In genomic region chr12:32642493-32642892, GRCm38 (mm10) we compare ENCODE assay signal across 22 mouse cellular contexts.
DNase-seq lines count a peak whose midpoint lies in the region; ATAC-seq and TF ChIP-seq lines count a peak whose summit lies in the region.
"Had no signal": no experiment of that assay in that cellular context is flagged by ENCODE, and none has a peak within 500 bp of the region (broad histone marks: within the 10 kb centered on the region; RNA-seq: fewer than 3 reads in every experiment).

No protein-coding gene starts in this region.

- WGBS in spleen, adult 2 months: 3% methylated on average over 1 of the region's 1 CpGs
- WGBS in forebrain, embryonic 14.5 days: 100% methylated on average over 1 of the region's 1 CpGs
- 88% methylated on average over 1 of the region's 1 CpGs for WGBS in midbrain, embryonic 11.5 days
- WGBS in midbrain, embryonic 15.5 days: 100% methylated on average over 1 of the region's 1 CpGs

- no peak overlapping the region for H3K27ac ChIP-seq in spleen, adult 2 months (ENCODE audit: insufficient read depth, low read length)
- H3K27ac ChIP-seq in MEL (ENCODE audit: control insufficient read depth, low read depth, low read length): no peak overlapping the region
- no peak overlapping the region for H3K27ac ChIP-seq in forebrain, embryonic 14.5 days (ENCODE audit: low read depth, low read length)
- no peak overlapping the region for H3K27ac ChIP-seq in midbrain, embryonic 11.5 days (ENCODE audit: low read depth, low read length)
- H3K27ac ChIP-seq in midbrain, embryonic 15.5 days: no peak overlapping the region
- H3K27ac ChIP-seq: embryonic facial prominence, embryonic 12.5 days; heart, embryonic 10.5 days; hindbrain, postnatal 0 days; liver, embryonic 15.5 days; neural tube, embryonic 13.5 days had no signal

- peak; percentile 99 for ATAC-seq in megakaryocyte, adult 5-6 weeks (ENCODE audit: poor library complexity, severe bottlenecking)
- no peak for ATAC-seq in forebrain, embryonic 14.5 days
- no peak for ATAC-seq in midbrain, embryonic 11.5 days (ENCODE audit: low FRiP score)
- ATAC-seq in midbrain, embryonic 15.5 days (replicated peaks): no peak
- ATAC-seq: hindbrain, postnatal 0 days; intestine, embryonic 16.5 days; Patski had no signal

- H3K9me3 ChIP-seq in MEL (replicated peaks; ENCODE audit: insufficient read depth, low read length): no peaks in the 10 kb centered on the region
- H3K9me3 ChIP-seq in forebrain, embryonic 14.5 days (replicated peaks; ENCODE audit: control insufficient read depth, low read length): no peaks in the 10 kb centered on the region
- H3K9me3 ChIP-seq in midbrain, embryonic 11.5 days (ENCODE audit: control insufficient read depth, low read length): no peaks in the 10 kb centered on the region
- H3K9me3 ChIP-seq in midbrain, embryonic 15.5 days: no peaks in the 10 kb centered on the region
- H3K9me3 ChIP-seq: embryonic facial prominence, embryonic 12.5 days; heart, embryonic 10.5 days; liver, embryonic 15.5 days; megakaryocyte, embryonic 14.5 days; neural tube, embryonic 13.5 days had no signal

- no peaks in the 10 kb centered on the region for H3K79me2 ChIP-seq in MEL (ENCODE audit: control insufficient read depth, insufficient read depth, low read length, poor library complexity)

- no peak for TF ChIP-seq RAD21 in MEL (IDR thresholded peaks at IDR 0.05; ENCODE audit: low read depth, low read length)

- H3K36me3 ChIP-seq in spleen, adult 2 months (ENCODE audit: control insufficient read depth, insufficient read depth, low read length): no peaks in the 10 kb centered on the region
- no peaks in the 10 kb centered on the region for H3K36me3 ChIP-seq in MEL (ENCODE audit: control insufficient read depth in 1 of 2, insufficient read depth in 2 of 2, low read length in 2 of 2)
- H3K36me3 ChIP-seq in forebrain, embryonic 14.5 days (ENCODE audit: control insufficient read depth, insufficient read depth, low read length): no peaks in the 10 kb centered on the region
- H3K36me3 ChIP-seq in midbrain, embryonic 11.5 days (ENCODE audit: control insufficient read depth, insufficient read depth, low read length): no peaks in the 10 kb centered on the region
- no peaks in the 10 kb centered on the region for H3K36me3 ChIP-seq in midbrain, embryonic 15.5 days (replicated peaks)
- H3K36me3 ChIP-seq: embryonic facial prominence, embryonic 12.5 days; heart, embryonic 10.5 days; liver, embryonic 15.5 days; neural tube, embryonic 13.5 days had no signal

- TF ChIP-seq POLR2A in spleen, adult 2 months (IDR thresholded peaks at IDR 0.05; ENCODE audit: low read depth, low read length): no peak
- no peak for TF ChIP-seq POLR2A in MEL (IDR thresholded peaks at IDR 0.05; ENCODE audit: control insufficient read depth in 1 of 2, insufficient read depth in 1 of 2, low read depth in 1 of 2, low read length in 2 of 2, poor library complexity in 1 of 2)

- H3K27me3 ChIP-seq in spleen, adult 2 months (ENCODE audit: control insufficient read depth, insufficient read depth, low read length): no peaks in the 10 kb centered on the region
- H3K27me3 ChIP-seq in MEL (ENCODE audit: control insufficient read depth in 1 of 2, insufficient read depth in 2 of 2, low read length in 2 of 2): peaks cover 0 to 2% of the 10 kb centered on the region in 2 experiments; a peak in 1 of 4 replicates
- H3K27me3 ChIP-seq in forebrain, embryonic 14.5 days (replicated peaks; ENCODE audit: control insufficient read depth, insufficient read depth, low read length): no peaks in the 10 kb centered on the region
- no peaks in the 10 kb centered on the region for H3K27me3 ChIP-seq in midbrain, embryonic 11.5 days (ENCODE audit: control insufficient read depth, insufficient read depth, low read length)
- H3K27me3 ChIP-seq in midbrain, embryonic 15.5 days (replicated peaks): no peaks in the 10 kb centered on the region
- H3K27me3 ChIP-seq: embryonic facial prominence, embryonic 12.5 days; liver, embryonic 15.5 days; megakaryocyte, embryonic 14.5 days; neural tube, embryonic 13.5 days; Patski had no signal

- DNase-seq in spleen, adult 2 months (ENCODE audit: low read depth in 1 of 2, low spot score in 2 of 2): peak; percentile 7 to 50
- no peak for DNase-seq in spleen, postnatal 14 days (ENCODE audit: low spot score in 2 of 2)
- DNase-seq in MEL (ENCODE audit: low read depth, low spot score): peak; percentile 71
- no peak for DNase-seq in forebrain, embryonic 14.5 days (ENCODE audit: low spot score)
- DNase-seq in midbrain, embryonic 11.5 days (ENCODE audit: low spot score, missing footprints): no peak
- DNase-seq: adrenal gland, postnatal 36 days; cerebellum, adult 11 months; cerebellum, adult 9-11 months; gastrocnemius, adult 2 months; kidney, postnatal 36 days; midbrain, embryonic 14.5 days had no signal

- H3K4me2 ChIP-seq in forebrain, embryonic 14.5 days (ENCODE audit: low read length): no peak overlapping the region
- no peak overlapping the region for H3K4me2 ChIP-seq in midbrain, embryonic 11.5 days
- no peak overlapping the region for H3K4me2 ChIP-seq in midbrain, embryonic 15.5 days
- H3K4me2 ChIP-seq: embryonic facial prominence, embryonic 12.5 days; liver, embryonic 15.5 days; neural tube, embryonic 13.5 days had no signal

- H3K9ac ChIP-seq in MEL (ENCODE audit: control insufficient read depth, low read depth, low read length, poor library complexity, severe bottlenecking): no peak overlapping the region
- no peak overlapping the region for H3K9ac ChIP-seq in forebrain, embryonic 14.5 days (ENCODE audit: low read length)
- no peak overlapping the region for H3K9ac ChIP-seq in midbrain, embryonic 11.5 days (ENCODE audit: low read length)
- H3K9ac ChIP-seq in midbrain, embryonic 15.5 days: no peak overlapping the region
- H3K9ac ChIP-seq: embryonic facial prominence, embryonic 12.5 days; liver, embryonic 15.5 days; neural tube, embryonic 13.5 days had no signal

- H3K4me1 ChIP-seq in spleen, adult 2 months (ENCODE audit: control insufficient read depth, insufficient read depth, insufficient read length): peaks cover 5% of the 10 kb centered on the region; the same call in 1 of the 2 replicates
- no peaks in the 10 kb centered on the region for H3K4me1 ChIP-seq in MEL (ENCODE audit: control insufficient read depth in 1 of 2, insufficient read depth in 2 of 2, low read length in 2 of 2)
- no peaks in the 10 kb centered on the region for H3K4me1 ChIP-seq in forebrain, embryonic 14.5 days (ENCODE audit: control insufficient read depth, insufficient read depth, low read length)
- no peaks in the 10 kb centered on the region for H3K4me1 ChIP-seq in midbrain, embryonic 11.5 days (ENCODE audit: control insufficient read depth, insufficient read depth, low read length)
- no peaks in the 10 kb centered on the region for H3K4me1 ChIP-seq in midbrain, embryonic 15.5 days
- H3K4me1 ChIP-seq: embryonic facial prominence, embryonic 12.5 days; heart, embryonic 10.5 days; liver, embryonic 15.5 days; neural tube, embryonic 13.5 days had no signal

- no peak for TF ChIP-seq CTCF in spleen, adult 2 months (IDR thresholded peaks at IDR 0.05; ENCODE audit: extremely low read depth, insufficient read depth, insufficient read length, insufficient replicate concordance)
- no peak for TF ChIP-seq CTCF in MEL (IDR thresholded peaks at IDR 0.05 in 2 of 3, conservative IDR thresholded peaks at IDR 0.05 in 1 of 3; ENCODE audit: control insufficient read depth in 1 of 3, insufficient read depth in 1 of 3, low read depth in 2 of 3, low read length in 3 of 3, poor library complexity in 1 of 3, severe bottlenecking in 1 of 3)

- TF ChIP-seq EP300 in MEL (IDR thresholded peaks at IDR 0.05; ENCODE audit: low read depth in 1 of 2, low read length in 2 of 2): no peak

- H3K4me3 ChIP-seq in spleen, adult 2 months (ENCODE audit: extremely low read depth, insufficient read depth, insufficient read length): no peak overlapping the region
- no peak overlapping the region for H3K4me3 ChIP-seq in MEL (ENCODE audit: control insufficient read depth in 1 of 2, insufficient read depth in 1 of 2, low read depth in 2 of 2, low read length in 2 of 2)
- H3K4me3 ChIP-seq in forebrain, embryonic 14.5 days (ENCODE audit: low read depth, low read length): no peak overlapping the region
- H3K4me3 ChIP-seq in midbrain, embryonic 11.5 days (ENCODE audit: low read depth, low read length): no peak overlapping the region
- no peak overlapping the region for H3K4me3 ChIP-seq in midbrain, embryonic 15.5 days
- H3K4me3 ChIP-seq: embryonic facial prominence, embryonic 12.5 days; gastrocnemius, adult 2 months; heart, embryonic 10.5 days; liver, embryonic 15.5 days; megakaryocyte, embryonic 14.5 days; myocyte; neural tube, embryonic 13.5 days had no signal

TF ChIP-seq in MEL, 35 proteins besides CTCF, POLR2A, EP300 and RAD21:
- TF ChIP-seq TBP (IDR thresholded peaks at IDR 0.05; ENCODE audit: low read depth, low read length) (no peak), KAT2A (conservative IDR thresholded peaks at IDR 0.05; ENCODE audit: low read depth, low read length) (no peak), USF2 (IDR thresholded peaks at IDR 0.05; ENCODE audit: borderline replicate concordance in 1 of 2, insufficient read depth in 1 of 2, low read depth in 1 of 2, low read length in 2 of 2) (no peak), MEF2A (IDR thresholded peaks at IDR 0.05; ENCODE audit: extremely low read depth, insufficient replicate concordance, low read depth, low read length, poor library complexity, severe bottlenecking) (no peak), UBTF (IDR thresholded peaks at IDR 0.05; ENCODE audit: borderline replicate concordance, insufficient read depth, low read depth, low read length) (no peak), ZC3H11A (IDR thresholded peaks at IDR 0.05; ENCODE audit: low read depth, low read length) (no peak)

Comparison
In these comparisons a context has a peak if more than half of its experiments do, and no peak if none do; other contexts are left out.
1. DNase-seq: peak in spleen, adult 2 months (2 of 2) and MEL (single experiment); none in spleen, postnatal 14 days (0 of 2), forebrain, embryonic 14.5 days (single experiment) and midbrain, embryonic 11.5 days (single experiment).